Mouse (Mus musculus) kidney, adult 2 months (tissue): Measurements from ENCODE around the gene Cdrt4.

Source experiments
- CTCF ChIP-seq: fragments of 200-500 bp; conservative IDR thresholded peaks from 2 replicates; pipeline ENCODE4 v1.5.1; 2011; ENCODE audit warnings: low read depth, mild to moderate bottlenecking, control low read depth, low read length, moderate library complexity, mixed read lengths; ENCODE audit not compliant: insufficient read depth, insufficient read length
- POLR2A ChIP-seq: fragments of 200-500 bp; IDR thresholded peaks from one replicate; pipeline ENCODE4 v1.6.1; 2011; ENCODE audit warnings: low read depth, low read length, control low read depth

GRCm38 (mm10) chr11:62937986-62938385 lies 13.0 kb upstream of the Cdrt4 start:
- no peak for TF ChIP-seq CTCF
- no peak for TF ChIP-seq POLR2A
